Mouse (Mus musculus): Measurements from ENCODE around the gene Slc27a2.

DNA sequence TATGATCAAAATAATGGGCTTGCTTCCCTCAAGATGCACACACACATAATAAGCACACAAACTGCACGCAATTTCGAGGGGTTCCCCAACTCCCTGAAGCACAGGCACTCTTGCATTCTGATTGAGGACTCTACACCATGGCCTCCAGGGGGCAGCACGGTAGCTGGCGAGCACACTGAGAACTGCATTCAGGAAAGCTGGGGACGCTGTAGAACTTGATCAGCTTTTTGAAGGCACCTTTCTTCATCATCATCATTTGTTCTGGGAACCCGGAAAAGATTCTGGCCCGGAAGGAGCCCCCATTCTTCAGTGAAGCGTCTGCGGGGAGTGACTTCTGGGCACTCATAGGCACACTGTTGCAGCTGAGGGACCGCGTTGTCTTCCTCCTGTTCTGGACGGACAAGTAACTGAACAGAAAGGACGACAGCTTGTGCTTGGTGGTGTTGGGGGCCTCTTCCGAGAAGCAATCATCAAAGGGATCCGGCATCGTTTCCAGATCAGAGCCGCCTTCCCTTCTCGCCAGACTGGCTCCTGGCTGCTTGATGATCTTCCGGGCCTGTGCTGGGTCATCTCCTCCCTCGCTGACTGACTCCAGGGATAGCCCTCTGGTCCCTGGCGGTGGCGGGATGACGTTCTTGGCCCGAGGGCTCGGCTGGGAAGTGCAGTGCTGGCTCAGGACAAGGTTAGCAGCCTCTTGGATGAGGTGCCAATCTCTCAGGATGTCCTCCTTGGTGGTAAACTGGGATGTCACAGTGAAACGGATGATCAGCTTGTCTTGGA is 41.8 kb downstream of the Slc27a2 start:
- TF ChIP-seq ZC3H11A (IDR thresholded peaks at IDR 0.05; ENCODE audit: low read depth, low read length): peak; percentile 80
- TF ChIP-seq POLR2AphosphoS2 (IDR thresholded peaks at IDR 0.05; ENCODE audit: low read length): no peak
- TF ChIP-seq TBP (IDR thresholded peaks at IDR 0.05; ENCODE audit: low read depth, low read length): no peak
